Mouse (Mus musculus) heart, adult 10 weeks (tissue): Measurements from ENCODE around the gene Metap2. TPM values are rescaled to one million over a fixed set of nuclear protein-coding genes. Genes with fewer than 3 reads are reported as not detected.

Experiments used
- polyA plus RNA-seq: library from polyadenylated mRNA; stranded (reverse); fragments of 350-450 nt; fragmentation: Illumina TruSeq; extraction: RNeasy Lipid Tissue Mini Kit (QIAGEN cat#74804); gene quantifications from one replicate; pipeline ENCODE4 v1.2.3, GENCODE M21; 2014; ENCODE audit warnings: low read depth, low replicate concordance

Metap2 gene
- polyA plus RNA-seq = 149 TPM

DNA sequence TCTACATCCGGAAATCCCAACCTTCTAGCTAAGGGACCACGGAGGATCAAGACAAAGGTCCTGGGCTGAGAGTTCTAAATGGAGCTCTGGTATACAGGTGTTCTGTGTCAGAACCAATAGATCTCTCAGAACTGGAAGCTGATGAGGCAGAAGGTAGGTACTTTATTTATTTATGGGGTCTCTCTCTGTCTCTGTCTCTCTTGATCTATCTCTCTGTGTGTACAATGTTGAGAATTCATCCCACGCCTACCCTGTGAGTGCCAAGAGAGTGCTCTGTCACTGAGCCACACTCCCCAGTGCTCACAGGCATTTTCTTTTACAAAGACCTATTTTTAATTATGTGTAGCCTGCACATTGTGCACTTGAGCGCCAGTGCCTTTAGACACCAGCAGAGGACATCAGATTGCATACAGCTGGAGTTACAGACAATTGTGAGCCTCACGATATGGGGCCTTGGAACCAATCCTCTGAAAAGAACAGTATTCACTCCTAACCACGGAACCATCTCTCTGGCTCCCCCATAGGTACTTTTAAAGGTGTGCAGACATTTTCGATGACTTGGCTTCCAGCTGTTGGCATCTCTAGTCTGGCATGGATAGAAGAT, at the start of gene Metap2:
Metap2 (minus strand) TSS at position 51 of the 604 bp plus-strand sequence.

DNA sequence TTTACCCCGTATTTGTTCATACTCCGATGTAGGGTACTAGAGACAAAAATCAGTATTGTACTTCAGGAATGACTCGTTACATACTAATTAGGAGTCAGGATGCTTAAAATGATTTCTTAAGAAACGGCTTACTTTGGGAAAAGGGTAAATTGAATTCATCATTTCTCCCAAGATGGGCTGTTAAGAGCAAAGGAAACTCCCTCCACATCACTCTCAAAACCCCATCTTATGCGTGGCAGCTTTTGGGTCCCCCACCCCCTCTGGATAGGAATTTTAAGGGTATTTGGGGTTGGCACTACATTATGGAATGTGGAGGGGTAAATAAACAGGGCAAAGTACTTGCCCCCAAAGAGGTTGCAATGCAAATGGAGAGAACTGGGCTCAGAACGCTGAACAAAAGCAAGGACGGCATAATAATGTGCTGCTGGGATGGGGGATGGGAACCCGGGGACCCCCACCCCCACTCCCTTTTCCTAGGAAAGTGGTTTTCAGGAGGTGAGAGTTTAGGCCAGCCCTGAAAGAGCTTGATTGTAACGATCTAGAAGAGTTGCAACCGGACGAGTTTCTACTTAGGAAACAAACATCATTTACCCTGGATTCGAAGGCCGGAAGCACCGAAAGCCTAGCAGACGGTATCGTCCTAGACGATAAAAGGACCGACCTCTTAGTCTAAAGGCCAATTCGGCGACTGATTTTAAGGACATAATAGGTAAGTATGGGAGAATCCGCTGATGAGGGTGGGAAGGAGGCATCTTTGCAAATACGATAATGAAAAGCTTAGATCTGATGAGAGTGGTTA, 65.8 kb downstream of the Metap2 start, which contains the start of gene Usp44:
Usp44 (plus strand) TSS at position 625 of the 799 bp plus-strand sequence.

Other genes starting within 250 kb of the Metap2 start
- gene Usp44, start 65.5 kb downstream of the Metap2 start, polyA plus RNA-seq = not detected
- gene Vezt, start 138.7 kb upstream of the Metap2 start, polyA plus RNA-seq = 23.0 TPM
- 4.0 TPM for gene Fgd6, start 138.9 kb upstream of the Metap2 start, polyA plus RNA-seq